Mouse (Mus musculus): ENCODE data around the gene Alkbh4. TPM values are rescaled to one million over a fixed set of nuclear protein-coding genes. Genes with fewer than 3 reads are reported as not detected.
"Not testable (repeated sequence)": the region's sequence is repeated elsewhere in the genome, so short reads cannot be mapped to it uniquely, and the experiment has no call there.

The Alkbh4 gene
- total and polyA plus RNA-seq, 3 experiments, result 7.8 to 20.6 (median 8.9) TPM

- no peak for DNase-seq
These were observed 7.3 kb downstream of the Alkbh4 start for GRCm38 (mm10) chr5:136143161-136143755.

GRCm38 (mm10) chr5:136144606-136145430, 8.9 kb downstream of the Alkbh4 start:
- DNase-seq, result no peak

- no peak for DNase-seq
These were observed 11.0 kb downstream of the Alkbh4 start for GRCm38 (mm10) chr5:136146936-136147335.

- DNase-seq, result no peak
These were observed 11.8 kb downstream of the Alkbh4 start for GRCm38 (mm10) chr5:136147704-136148103.

- not testable (repeated sequence) for DNase-seq
These were observed 13.2 kb downstream of the Alkbh4 start for GRCm38 (mm10) chr5:136149134-136149576.

GRCm38 (mm10) chr5:136152365-136152764, 16.4 kb downstream of the Alkbh4 start:
- no peak for DNase-seq

- no peak for DNase-seq
These were observed 19.5 kb downstream of the Alkbh4 start for GRCm38 (mm10) chr5:136155399-136155798.

- not testable (repeated sequence) for DNase-seq
These were observed 24.1 kb downstream of the Alkbh4 start for GRCm38 (mm10) chr5:136160084-136160483.

- no peak for DNase-seq
These were observed 28.0 kb downstream of the Alkbh4 start for GRCm38 (mm10) chr5:136163807-136164474.

GRCm38 (mm10) chr5:136165246-136165645, 29.3 kb downstream of the Alkbh4 start:
- DNase-seq, result no peak

- DNase-seq, result no peak
These were observed 31.4 kb downstream of the Alkbh4 start for GRCm38 (mm10) chr5:136167296-136167695.

GRCm38 (mm10) chr5:136168071-136168470, 32.1 kb downstream of the Alkbh4 start:
- DNase-seq, result no peak

GRCm38 (mm10) chr5:136169626-136170511, 33.9 kb downstream of the Alkbh4 start:
- peak; percentile 30 for DNase-seq

- DNase-seq, result peak; percentile 83
These were observed 34.8 kb downstream of the Alkbh4 start, which contains the start of gene Orai2 for GRCm38 (mm10) chr5:136170512-136171362. Orai2 (minus strand) TSS chr5:136170713.

- DNase-seq, result no peak
These were observed 35.7 kb downstream of the Alkbh4 start for GRCm38 (mm10) chr5:136171363-136172341.

- no peak for DNase-seq
These were observed 37.0 kb downstream of the Alkbh4 start for GRCm38 (mm10) chr5:136172939-136173338.

GRCm38 (mm10) chr5:136173606-136174463, 37.9 kb downstream of the Alkbh4 start:
- DNase-seq, result no peak

- DNase-seq, result no peak
These were observed 43.6 kb downstream of the Alkbh4 start for GRCm38 (mm10) chr5:136179594-136179993.
